Mouse (Mus musculus) testis, adult 2 months (tissue): ENCODE measurements around the gene Sap30l.

ENCODE experiments used
- CTCF ChIP-seq: fragments of 200-500 bp; IDR thresholded peaks from 2 replicates; pipeline ENCODE4 v1.5.1; 2012; ENCODE audit warnings: low read depth, mild to moderate bottlenecking, inconsistent platforms, low read length, moderate library complexity; ENCODE audit not compliant: control insufficient read depth, insufficient read depth, insufficient replicate concordance
- POLR2A ChIP-seq: fragments of 200-500 bp; IDR thresholded peaks from 2 replicates; pipeline ENCODE4 v1.6.1; 2012; ENCODE audit warnings: low read depth, mild to moderate bottlenecking, inconsistent platforms, low read length, moderate library complexity; ENCODE audit not compliant: control insufficient read depth

DNA sequence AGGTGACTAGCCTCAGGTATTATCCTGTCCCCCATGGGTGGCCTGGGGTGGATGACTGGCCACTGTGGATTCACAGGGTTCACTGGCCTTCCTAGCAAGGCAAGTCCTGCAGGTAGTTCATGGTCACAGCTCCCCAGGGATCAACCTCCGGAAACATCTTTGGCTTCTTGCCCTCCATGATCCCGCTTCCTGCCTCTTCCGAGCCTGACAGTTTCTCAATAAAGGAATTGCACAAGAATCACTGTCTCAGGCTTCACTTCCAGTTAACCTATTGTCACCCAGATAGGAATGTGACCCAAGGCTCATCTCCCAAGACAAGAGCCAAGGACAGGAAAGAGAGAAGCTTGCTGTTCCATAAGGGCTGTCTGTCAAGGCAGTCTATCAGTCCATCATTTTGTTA is 49.5 kb downstream of the Sap30l start:
- TF ChIP-seq POLR2A (no peak), CTCF (no peak)
